Mouse (Mus musculus) adrenal gland (tissue): ENCODE results near the gene Mad1l1.

Experiments
- intact Hi-C: fragments of 180-260 bp; cut with DNase I; formaldehyde crosslinking; loops from one replicate; pipeline ENCODE4 v1.15.1; 2025

Gene Mad1l1

GRCm38 (mm10) chr5:139964391-139964790, 357.0 kb downstream of the Mad1l1 start:
- intact Hi-C loops = no loop called here

GRCm38 (mm10) chr5:139959741-139960140, 361.6 kb downstream of the Mad1l1 start:
- intact Hi-C loops = no loop called here
